Mouse (Mus musculus) limb, embryonic 15.5 days (tissue): ENCODE results near the gene Gimd1. TPM values are rescaled to one million over a fixed set of nuclear protein-coding genes. Genes with fewer than 3 reads are reported as not detected.

Experiments used
- ATAC-seq: fragments of 200-750 bp; cut with Nextera tagmentation; 2 replicates; pipeline ENCODE4 v1.8.0; 2017; ENCODE audit warnings: low read depth, moderate TSS enrichment; ENCODE audit not compliant: insufficient number of reproducible peaks, low FRiP score, low TSS enrichment
- H3K27ac ChIP-seq: fragments of 300-500 bp; sonication (generic); 2 replicates; pipeline ENCODE4 v1.5.1; 2015; ENCODE audit warnings: moderate library complexity, mild to moderate bottlenecking, inconsistent platforms
- H3K27me3 ChIP-seq: fragments of 300-500 bp; sonication (generic); 2 replicates; pipeline ENCODE4 v1.6.1; 2015; ENCODE audit warnings: inconsistent platforms
- H3K36me3 ChIP-seq: fragments of 300-500 bp; sonication (generic); 2 replicates; pipeline ENCODE4 v1.6.1; 2015; ENCODE audit warnings: inconsistent platforms
- H3K4me1 ChIP-seq: fragments of 300-500 bp; sonication (generic); 2 replicates; pipeline ENCODE4 v1.6.1; 2015; ENCODE audit warnings: inconsistent platforms
- H3K4me2 ChIP-seq: fragments of 300-500 bp; sonication (generic); 2 replicates; pipeline ENCODE4 v1.6.1; 2015; ENCODE audit warnings: mild to moderate bottlenecking, inconsistent platforms
- H3K4me3 ChIP-seq: fragments of 300-500 bp; sonication (generic); 2 replicates; pipeline ENCODE4 v1.5.1; 2015; ENCODE audit warnings: mild to moderate bottlenecking, inconsistent platforms
- H3K9ac ChIP-seq: fragments of 300-500 bp; sonication (generic); 2 replicates; pipeline ENCODE4 v1.6.1; 2015; ENCODE audit warnings: inconsistent platforms
- H3K9me3 ChIP-seq: fragments of 300-500 bp; sonication (generic); 2 replicates; pipeline ENCODE4 v1.6.1; 2016; ENCODE audit warnings: inconsistent platforms
- whole genome bisulfite sequencing: fragments of 180-500 bp; shearing (Covaris S2); methylation state at CpG from one replicate; pipeline ENCODE4 v1.1.7; 2015; 5-methylcytosine and 5-hydroxymethylcytosine counted together
- polyA plus RNA-seq: library from polyadenylated mRNA; unstranded; fragments of >200 nt; fragmentation: Nextera tagmentation; extraction: Ambion mirVana; gene quantifications from 2 replicates; pipeline ENCODE4 v1.2.1, GENCODE M21; 2015

Gene Gimd1
- polyA plus RNA-seq = not detected in 2 replicates

DNA sequence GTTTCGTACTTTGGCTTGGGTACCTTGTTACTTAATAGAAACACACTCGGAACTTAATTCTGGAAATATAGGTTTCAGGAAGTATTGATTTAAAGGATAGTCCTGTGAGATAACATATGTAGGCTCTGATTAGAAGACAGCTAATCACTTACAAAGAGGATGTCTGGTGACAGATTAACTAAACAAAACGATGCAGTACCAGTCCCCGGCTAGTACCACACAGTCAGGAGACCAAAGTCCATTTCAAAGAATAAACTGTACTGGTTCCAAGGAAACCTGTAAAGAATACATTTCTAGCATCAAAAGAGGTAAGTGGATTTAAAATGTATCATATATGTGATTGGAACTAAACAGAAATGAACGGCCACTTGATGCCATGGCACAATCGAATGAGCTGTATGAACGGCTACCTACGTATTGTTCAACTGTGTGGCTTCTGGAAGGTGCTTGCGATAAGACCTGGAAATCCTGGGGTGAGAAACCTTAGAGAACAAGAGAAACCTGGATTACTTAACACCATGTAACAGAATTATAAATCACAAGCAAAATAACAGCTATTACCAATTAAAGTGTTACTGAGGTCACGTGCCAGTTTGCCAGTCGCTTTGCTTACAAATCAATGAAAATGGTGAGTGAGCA, at the start of gene Gimd1:
Gene Gimd1, plus strand, starts transcription at position 220 of the 639 bp plus-strand sequence.
- H3K36me3 ChIP-seq = no peaks in the 10 kb centered on the region
- H3K27ac ChIP-seq = no peak within 1 kb of the TSS
- H3K27me3 ChIP-seq = no peaks in the 10 kb centered on the region
- no peaks in the 10 kb centered on the region for H3K9me3 ChIP-seq
- no peak within 1 kb of the TSS for H3K4me3 ChIP-seq
- WGBS = 91% methylated on average over 11 of the region's 11 CpGs
- no peak within 1 kb of the TSS for H3K9ac ChIP-seq
- ATAC-seq = no peak
- H3K4me1 ChIP-seq = no peaks in the 10 kb centered on the region
- H3K4me2 ChIP-seq = no peak within 1 kb of the TSS

DNA sequence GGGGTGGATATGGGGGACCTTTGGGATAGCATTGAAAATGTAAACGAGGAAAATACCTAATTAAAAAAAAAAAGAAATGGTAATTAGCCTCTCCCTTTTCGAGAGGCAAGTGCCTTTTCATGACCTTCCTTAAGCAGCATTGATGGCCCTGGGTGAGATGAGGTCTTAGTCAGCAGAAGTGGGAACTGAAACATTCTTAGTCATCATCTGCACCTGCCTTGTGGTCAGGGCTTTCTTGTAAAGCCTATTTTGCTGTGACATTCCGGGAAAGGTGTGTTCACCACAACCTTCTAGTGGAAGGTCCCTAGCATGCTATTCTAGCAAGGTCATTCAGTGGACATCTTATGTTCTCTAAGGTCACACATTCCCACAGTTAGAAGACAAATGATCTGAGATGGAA, 48.4 kb upstream of the Gimd1 start:
- Histone ChIP-seq H3K4me1 (no peaks in the 10 kb centered on the region; the same call in 1 of the 2 replicates), H3K4me3 (no peak overlapping the region), H3K27ac (no peak overlapping the region), H3K36me3 (no peaks in the 10 kb centered on the region), H3K9me3 (no peaks in the 10 kb centered on the region), H3K4me2 (no peak overlapping the region), H3K27me3 (no peaks in the 10 kb centered on the region), H3K9ac (no peak overlapping the region)
- ATAC-seq = no peak
- 71% methylated on average over 3 of the region's 3 CpGs for WGBS

DNA sequence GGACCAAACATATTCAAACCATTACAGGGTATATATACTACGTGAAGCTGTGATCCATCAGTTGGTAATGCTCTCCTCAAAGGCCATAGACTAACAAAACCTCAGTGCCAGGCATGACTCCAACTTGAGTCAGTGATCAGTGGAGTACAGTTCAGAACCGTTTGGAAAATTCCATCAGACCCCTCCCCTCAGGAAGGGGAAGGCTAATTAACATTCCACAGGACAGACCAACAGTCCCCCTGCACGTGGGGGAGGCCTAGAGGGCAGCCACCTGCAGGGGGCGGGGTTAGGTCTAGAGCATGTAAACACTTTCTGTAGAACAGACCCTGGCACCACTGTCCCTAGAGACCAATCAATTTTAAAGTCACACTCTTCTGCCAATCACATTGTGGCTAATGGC, 47.3 kb upstream of the Gimd1 start:
- Histone ChIP-seq H3K27me3 (no peaks in the 10 kb centered on the region), H3K9ac (no peak overlapping the region), H3K9me3 (no peaks in the 10 kb centered on the region), H3K36me3 (no peaks in the 10 kb centered on the region), H3K4me1 (no peaks in the 10 kb centered on the region; the same call in 1 of the 2 replicates), H3K27ac (no peak overlapping the region), H3K4me2 (no peak overlapping the region), H3K4me3 (no peak overlapping the region)
- WGBS = 31% methylated on average over 4 of the region's 4 CpGs
- peak; percentile 71 for ATAC-seq

DNA sequence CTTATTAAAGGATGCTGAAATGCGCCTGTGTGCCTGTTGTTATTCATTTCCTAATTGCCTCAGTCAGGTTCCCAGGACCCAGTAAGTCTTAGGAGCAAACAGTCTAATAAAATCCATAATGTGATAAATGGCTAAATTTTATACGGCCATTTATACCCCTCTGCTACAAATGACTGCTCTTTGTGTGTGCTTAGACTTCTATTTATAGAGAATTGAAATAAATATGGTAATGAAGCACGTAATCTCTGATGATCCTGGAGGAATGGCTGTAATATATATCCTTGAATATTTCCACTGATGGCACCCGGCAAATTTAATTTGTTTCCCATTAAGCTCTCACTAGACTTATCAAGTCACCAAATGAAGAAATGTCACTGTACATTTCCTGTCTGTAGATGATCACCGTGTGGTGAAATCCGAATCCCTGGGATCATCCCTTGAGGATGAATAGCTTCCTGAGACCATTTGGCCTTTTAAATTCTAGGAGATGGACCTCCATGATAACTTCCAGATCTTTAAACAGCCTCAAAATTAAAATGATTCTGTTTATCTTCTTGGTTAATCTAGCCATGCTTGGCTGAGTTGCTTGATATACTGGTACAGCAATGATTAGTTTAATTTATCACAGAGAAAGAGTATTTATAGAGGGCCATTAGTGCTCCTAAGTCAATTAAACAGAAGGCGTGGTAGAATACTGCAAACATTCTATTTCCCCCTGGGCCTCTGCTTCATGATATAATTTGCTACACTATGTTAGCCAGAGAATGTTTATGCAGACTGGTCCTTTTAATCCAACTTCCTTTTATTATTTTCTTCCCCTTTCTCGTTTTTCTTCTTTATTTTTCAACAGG, 44.3 kb upstream of the Gimd1 start:
- WGBS = 60% methylated on average over 8 of the region's 8 CpGs
- H3K9me3 ChIP-seq = no peaks in the 10 kb centered on the region
- no peaks in the 10 kb centered on the region for H3K27me3 ChIP-seq
- H3K36me3 ChIP-seq = no peaks in the 10 kb centered on the region
- peaks cover 6% of the 10 kb centered on the region for H3K4me1 ChIP-seq
- no peak overlapping the region for H3K4me2 ChIP-seq
- no peak overlapping the region for H3K9ac ChIP-seq
- H3K4me3 ChIP-seq = no peak overlapping the region
- ATAC-seq = no peak
- H3K27ac ChIP-seq = no peak overlapping the region

DNA sequence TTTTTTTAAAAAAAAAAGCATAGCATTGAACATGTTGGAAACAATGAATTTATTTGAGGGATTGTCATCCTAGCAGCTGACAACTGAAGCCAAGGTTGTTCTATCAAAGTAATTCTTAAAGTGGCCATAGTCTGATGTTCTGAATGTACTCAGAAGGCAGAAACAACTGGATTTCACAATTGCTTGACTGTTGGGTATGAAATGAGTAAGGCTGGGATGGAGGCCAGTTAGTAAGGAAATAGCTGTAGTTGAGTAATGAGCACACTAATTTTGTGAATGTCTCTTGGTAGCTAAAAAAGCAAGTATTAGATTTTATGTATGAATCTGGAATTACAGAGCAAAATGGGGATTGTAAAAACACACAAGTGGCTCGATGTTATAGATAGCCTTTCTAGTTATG, 41.5 kb upstream of the Gimd1 start:
- no peaks in the 10 kb centered on the region for H3K9me3 ChIP-seq
- H3K27me3 ChIP-seq = no peaks in the 10 kb centered on the region
- H3K36me3 ChIP-seq = no peaks in the 10 kb centered on the region
- no peak overlapping the region for H3K4me3 ChIP-seq
- H3K4me1 ChIP-seq = peaks cover 6% of the 10 kb centered on the region; the same call in 1 of the 2 replicates
- no peak overlapping the region for H3K4me2 ChIP-seq
- no peak overlapping the region for H3K27ac ChIP-seq
- no peak overlapping the region for H3K9ac ChIP-seq
- 49% methylated on average over 1 of the region's 1 CpGs for WGBS
- no peak for ATAC-seq

DNA sequence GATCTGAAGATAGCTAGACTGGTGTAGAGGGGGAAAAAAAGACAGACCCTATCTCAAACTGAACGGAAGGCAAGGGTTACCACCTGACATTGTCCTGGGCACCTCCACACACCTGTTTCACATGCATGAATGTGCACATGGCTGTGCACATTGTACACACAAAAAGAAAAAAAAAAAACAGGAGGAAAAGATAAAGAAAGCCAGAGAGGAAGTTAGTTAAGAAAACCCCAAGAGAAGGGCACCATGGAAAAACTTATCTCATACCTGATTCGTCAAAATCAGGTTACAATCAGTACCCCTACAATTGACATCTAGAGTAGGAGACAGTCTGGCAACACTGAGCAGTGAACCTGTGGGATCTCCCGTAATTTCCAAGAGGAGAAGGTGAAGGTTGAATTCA, 39.6 kb upstream of the Gimd1 start:
- 54% methylated on average over 3 of the region's 3 CpGs for WGBS
- Histone ChIP-seq H3K9ac (no peak overlapping the region), H3K36me3 (no peaks in the 10 kb centered on the region), H3K4me3 (no peak overlapping the region), H3K4me1 (peaks cover 6% of the 10 kb centered on the region; the same call in 1 of the 2 replicates), H3K27me3 (no peaks in the 10 kb centered on the region), H3K27ac (peak overlapping the region; percentile 47), H3K9me3 (no peaks in the 10 kb centered on the region), H3K4me2 (no peak overlapping the region)
- no peak for ATAC-seq

DNA sequence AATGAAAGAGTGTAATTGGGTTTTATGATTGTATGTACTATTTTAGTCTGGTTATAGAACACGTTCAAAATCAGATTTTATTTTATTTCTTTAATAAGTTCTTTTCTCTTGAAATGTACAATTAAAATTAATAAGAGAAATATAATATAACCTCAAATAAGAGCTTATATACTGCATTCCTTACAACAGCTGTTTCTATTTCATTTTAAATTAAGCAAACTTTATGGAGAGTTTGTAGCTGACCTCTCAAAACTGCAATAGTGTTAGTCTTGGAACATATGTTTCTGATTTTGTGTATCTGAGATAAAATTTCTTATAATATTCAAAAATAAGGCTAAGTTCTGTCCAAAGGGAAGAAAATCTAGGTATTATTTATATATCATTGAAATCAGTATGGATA, 39.0 kb upstream of the Gimd1 start:
- H3K9ac ChIP-seq = no peak overlapping the region
- peaks cover 6% of the 10 kb centered on the region; the same call in 1 of the 2 replicates for H3K4me1 ChIP-seq
- no peak overlapping the region for H3K27ac ChIP-seq
- ATAC-seq = 0 out of 2 replicates have a peak, but pooled peaks have one; percentile 7
- H3K4me3 ChIP-seq = no peak overlapping the region
- H3K4me2 ChIP-seq = no peak overlapping the region
- no peaks in the 10 kb centered on the region for H3K9me3 ChIP-seq
- no peaks in the 10 kb centered on the region for H3K27me3 ChIP-seq
- no peaks in the 10 kb centered on the region for H3K36me3 ChIP-seq
- WGBS = 33% methylated on average over 1 of the region's 1 CpGs

DNA sequence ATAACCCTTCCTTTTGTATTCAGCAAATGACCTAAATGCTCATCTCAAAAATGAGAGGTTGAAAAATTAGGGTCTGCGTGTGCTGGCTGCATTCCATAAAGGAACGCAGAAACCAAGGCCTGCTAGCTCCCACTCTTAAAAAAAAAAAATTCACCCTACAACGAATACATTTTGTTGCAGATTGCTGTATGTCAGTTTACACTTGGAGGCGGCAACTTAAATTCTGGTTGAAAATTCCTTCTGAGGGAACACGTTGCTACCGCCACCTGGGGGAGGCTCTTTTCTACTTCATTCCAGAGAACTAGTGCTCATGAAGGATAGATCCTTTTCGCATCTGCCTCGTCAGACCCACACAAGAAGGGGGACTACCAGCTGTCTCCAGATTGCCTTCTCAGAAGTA, 879 bp upstream of the Gimd1 start:
- no peaks in the 10 kb centered on the region for H3K36me3 ChIP-seq
- H3K9me3 ChIP-seq = no peaks in the 10 kb centered on the region
- H3K27ac ChIP-seq = no peak overlapping the region
- no peaks in the 10 kb centered on the region for H3K27me3 ChIP-seq
- H3K4me1 ChIP-seq = no peaks in the 10 kb centered on the region
- WGBS = 36% methylated on average over 8 of the region's 8 CpGs
- no peak for ATAC-seq
- H3K9ac ChIP-seq = no peak overlapping the region
- no peak overlapping the region for H3K4me3 ChIP-seq
- H3K4me2 ChIP-seq = no peak overlapping the region

DNA sequence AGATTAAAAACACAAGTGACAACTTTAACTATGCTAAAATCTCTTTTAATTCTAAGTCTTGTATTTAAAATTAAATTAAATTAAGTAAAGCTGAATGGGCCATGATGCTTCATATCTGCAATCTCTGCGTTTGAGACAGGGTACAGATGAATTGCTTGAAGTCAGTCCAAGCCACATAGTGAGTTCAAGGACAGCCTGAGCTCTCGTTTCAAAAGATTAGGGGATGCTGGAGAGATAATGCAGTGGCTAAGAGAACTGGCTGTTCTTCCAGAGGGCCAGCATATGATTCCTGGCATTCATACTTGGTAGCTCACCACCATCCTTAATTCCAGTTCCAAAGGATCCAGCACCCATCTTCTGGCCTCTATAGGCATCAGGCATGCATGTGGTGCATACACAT, 3.6 kb downstream of the Gimd1 start:
- Histone ChIP-seq H3K27ac (no peak overlapping the region), H3K9ac (no peak overlapping the region), H3K4me3 (no peak overlapping the region), H3K36me3 (no peaks in the 10 kb centered on the region), H3K4me2 (no peak overlapping the region), H3K9me3 (no peaks in the 10 kb centered on the region), H3K27me3 (no peaks in the 10 kb centered on the region), H3K4me1 (no peaks in the 10 kb centered on the region)
- no peak for ATAC-seq
- WGBS = 73% methylated on average over 2 of the region's 2 CpGs

DNA sequence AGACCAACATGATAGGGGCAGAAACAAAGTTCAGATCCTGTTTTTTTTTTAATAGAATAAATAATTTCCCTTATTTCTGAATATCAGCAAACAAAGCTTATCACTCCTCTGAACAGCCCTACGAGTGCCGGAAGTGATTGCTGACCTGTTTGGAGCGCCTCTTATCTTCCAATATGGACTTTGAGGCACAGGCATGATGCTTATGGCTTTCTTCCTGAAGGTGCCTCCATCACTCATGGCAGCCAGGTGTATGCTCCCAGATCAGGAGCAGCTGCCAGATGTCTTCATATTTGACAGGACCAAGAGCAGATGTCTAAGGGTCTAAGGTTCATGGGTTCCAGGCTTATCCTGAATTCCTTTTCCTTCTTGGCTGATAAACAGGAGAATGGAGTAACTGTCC, 7.5 kb downstream of the Gimd1 start:
- no peak overlapping the region for H3K4me2 ChIP-seq
- H3K9me3 ChIP-seq = no peaks in the 10 kb centered on the region
- H3K9ac ChIP-seq = no peak overlapping the region
- H3K4me1 ChIP-seq = no peaks in the 10 kb centered on the region
- no peaks in the 10 kb centered on the region for H3K27me3 ChIP-seq
- no peak overlapping the region for H3K27ac ChIP-seq
- 89% methylated on average over 3 of the region's 3 CpGs for WGBS
- no peaks in the 10 kb centered on the region for H3K36me3 ChIP-seq
- no peak overlapping the region for H3K4me3 ChIP-seq
- no peak for ATAC-seq

DNA sequence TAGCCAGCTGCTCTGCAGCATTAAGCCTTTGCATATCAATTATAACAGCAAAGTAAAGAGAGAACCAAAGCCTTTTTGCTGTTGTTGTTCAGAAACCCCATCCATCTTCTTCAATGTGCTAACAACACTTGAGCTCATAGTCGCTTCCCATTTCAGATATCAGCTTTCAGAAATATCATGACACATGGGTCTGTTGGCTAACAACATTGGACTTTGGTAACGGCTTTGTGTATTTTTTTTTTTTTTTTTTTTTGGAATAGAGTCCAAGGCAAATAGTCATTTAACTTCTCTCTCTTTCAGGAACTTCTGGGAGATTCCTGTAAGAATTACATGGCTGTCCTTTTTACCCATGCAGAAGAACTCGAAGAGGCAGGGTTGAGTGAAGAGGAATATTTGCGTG, 14.5 kb downstream of the Gimd1 start:
- H3K4me3 ChIP-seq = no peak overlapping the region
- H3K36me3 ChIP-seq = no peaks in the 10 kb centered on the region
- no peak overlapping the region for H3K4me2 ChIP-seq
- no peak overlapping the region for H3K27ac ChIP-seq
- no peak overlapping the region for H3K9ac ChIP-seq
- 80% methylated on average over 4 of the region's 4 CpGs for WGBS
- no peaks in the 10 kb centered on the region for H3K9me3 ChIP-seq
- no peak for ATAC-seq
- no peaks in the 10 kb centered on the region for H3K4me1 ChIP-seq
- H3K27me3 ChIP-seq = no peaks in the 10 kb centered on the region

DNA sequence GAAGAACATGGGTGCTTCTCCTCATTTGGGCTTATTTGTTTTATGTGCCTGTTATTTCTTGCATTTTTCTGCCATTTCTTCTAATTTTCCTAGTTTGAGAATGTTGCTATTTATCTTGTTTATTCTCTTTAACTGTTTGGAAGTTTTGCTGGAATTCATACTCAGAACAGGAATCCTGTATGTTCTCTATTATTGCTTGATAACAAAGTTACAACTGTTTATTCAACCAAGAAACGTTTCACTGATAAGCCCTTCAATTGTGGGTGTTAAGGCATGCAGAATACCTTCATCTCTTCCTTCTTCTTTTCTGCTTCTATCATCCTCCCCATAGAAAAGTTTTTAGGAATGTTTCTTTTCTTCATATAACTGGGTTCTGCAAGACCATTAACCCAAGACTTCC, 17.2 kb downstream of the Gimd1 start:
- Histone ChIP-seq H3K27ac (no peak overlapping the region), H3K4me1 (no peaks in the 10 kb centered on the region), H3K27me3 (no peaks in the 10 kb centered on the region), H3K4me3 (no peak overlapping the region), H3K36me3 (no peaks in the 10 kb centered on the region), H3K9me3 (no peaks in the 10 kb centered on the region), H3K9ac (no peak overlapping the region), H3K4me2 (no peak overlapping the region)
- 40% methylated on average over 1 of the region's 1 CpGs for WGBS
- no peak for ATAC-seq
